Mouse (Mus musculus) ovary, adult 18-20 months (tissue): Measurements from ENCODE around the gene Zfp663.

Source experiments
- DNase-seq: peaks from one replicate; pipeline ENCODE4 v3.0.0; 2022; ENCODE audit warnings: low spot score, mixed read lengths

Zfp663 gene

DNA sequence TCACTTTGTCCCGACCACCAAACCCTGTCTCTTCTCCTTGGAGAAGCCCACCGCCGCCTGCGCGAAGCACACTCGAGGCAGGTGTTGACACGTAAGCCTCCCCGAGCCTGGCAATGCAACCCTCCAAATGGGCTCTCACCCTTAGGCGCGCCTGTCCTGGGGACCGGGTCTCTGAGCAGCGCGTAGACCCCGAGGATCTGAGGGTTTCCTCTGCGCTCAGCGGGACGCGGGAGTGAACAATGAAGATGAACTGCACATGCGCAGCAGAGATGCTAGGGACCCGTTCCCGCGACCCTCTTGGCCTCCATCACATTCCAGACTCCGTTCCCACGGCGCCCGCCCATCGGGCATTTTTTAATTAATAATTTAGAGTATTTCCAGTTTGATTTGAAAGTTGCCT lies at the start of gene Zfp663:
TSS of gene Zfp663 (minus strand) at position 234 of the 400 bp plus-strand sequence.
- DNase-seq = no peak

GRCm38 (mm10) chr2:165417291-165417690 lies 48.8 kb upstream of the Zfp663 start:
- peak; percentile 33 for DNase-seq

GRCm38 (mm10) chr2:165415795-165416194 lies 47.3 kb upstream of the Zfp663 start:
- DNase-seq = no peak

DNA sequence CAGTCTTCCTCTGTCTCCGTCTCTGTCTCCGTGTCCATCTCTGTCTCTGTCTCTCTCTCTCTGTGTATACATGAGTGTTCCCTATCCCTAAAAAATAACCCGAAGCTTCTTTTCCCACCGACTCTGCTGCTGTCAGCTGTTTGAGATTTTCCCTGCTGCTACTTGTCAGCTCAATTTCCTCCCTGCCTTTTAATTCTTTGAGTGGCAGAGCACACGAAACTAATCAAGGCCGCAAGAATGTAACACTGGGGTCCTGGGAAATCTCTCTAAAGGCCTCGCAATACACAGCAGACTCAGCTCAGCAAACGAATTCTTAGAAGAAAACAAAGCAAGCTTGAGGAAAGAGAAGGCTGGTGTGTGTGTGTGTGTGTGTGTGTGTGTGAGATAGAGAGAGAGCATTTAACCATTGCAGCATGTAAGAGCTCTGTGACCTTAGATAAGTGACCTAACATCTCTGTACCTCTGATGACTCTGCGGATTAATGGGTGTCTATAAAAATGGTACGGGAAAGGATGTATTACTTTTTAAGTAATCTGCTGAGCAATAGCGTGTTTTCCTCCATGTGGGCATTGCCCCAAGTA lies 46.7 kb upstream of the Zfp663 start:
- DNase-seq = no peak

- DNase-seq = no peak
Observed at GRCm38 (mm10) chr2:165414321-165414720, 45.8 kb upstream of the Zfp663 start.

DNA sequence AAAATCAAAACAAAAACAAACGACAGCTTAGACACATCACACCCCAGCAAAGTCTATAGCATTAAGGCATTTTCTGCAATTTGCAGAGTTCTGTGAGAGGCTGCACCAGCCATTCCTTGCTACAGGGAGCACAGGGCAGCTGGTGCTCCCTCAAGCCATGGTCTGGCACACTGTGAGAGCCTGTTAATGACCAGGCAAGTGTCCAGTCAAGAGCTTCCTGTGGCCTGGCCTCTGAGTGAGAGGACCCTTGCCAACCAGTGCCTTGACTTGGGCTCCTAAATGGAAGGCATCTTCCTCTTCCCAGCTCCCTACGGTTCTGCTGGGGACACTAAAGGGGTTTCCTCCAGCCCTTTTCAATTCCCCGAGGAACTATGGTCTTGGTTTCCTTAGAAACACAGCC lies 45.4 kb upstream of the Zfp663 start:
- no peak for DNase-seq

GRCm38 (mm10) chr2:165407700-165408301 lies 39.3 kb upstream of the Zfp663 start:
- peak; percentile 77 for DNase-seq

- no peak for DNase-seq
Observed at GRCm38 (mm10) chr2:165405351-165405750, 36.8 kb upstream of the Zfp663 start.

DNA sequence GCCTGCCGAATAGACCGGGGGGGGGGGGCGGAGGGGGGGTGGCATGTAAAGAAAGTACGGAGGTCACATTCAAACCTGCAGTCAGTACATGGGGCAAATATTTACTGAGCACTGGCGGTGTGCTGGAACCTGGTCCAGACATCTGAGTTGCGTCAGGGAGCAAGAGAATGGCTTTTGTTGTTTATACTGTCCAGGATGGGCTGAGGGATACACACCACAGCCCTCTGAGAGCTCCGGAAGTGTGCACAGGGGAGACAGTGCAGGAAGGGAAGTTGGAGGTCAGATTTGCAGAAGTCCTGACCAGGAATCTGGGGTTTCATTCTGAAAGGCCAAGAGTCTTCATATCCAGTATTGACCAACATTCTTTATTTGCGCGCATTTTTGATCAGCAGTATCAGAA lies 36.4 kb upstream of the Zfp663 start:
- no peak for DNase-seq

- DNase-seq = no peak
Observed at GRCm38 (mm10) chr2:165398164-165398785, 29.7 kb upstream of the Zfp663 start.

GRCm38 (mm10) chr2:165397502-165398163 lies 29.1 kb upstream of the Zfp663 start:
- DNase-seq = peak; percentile 55

DNA sequence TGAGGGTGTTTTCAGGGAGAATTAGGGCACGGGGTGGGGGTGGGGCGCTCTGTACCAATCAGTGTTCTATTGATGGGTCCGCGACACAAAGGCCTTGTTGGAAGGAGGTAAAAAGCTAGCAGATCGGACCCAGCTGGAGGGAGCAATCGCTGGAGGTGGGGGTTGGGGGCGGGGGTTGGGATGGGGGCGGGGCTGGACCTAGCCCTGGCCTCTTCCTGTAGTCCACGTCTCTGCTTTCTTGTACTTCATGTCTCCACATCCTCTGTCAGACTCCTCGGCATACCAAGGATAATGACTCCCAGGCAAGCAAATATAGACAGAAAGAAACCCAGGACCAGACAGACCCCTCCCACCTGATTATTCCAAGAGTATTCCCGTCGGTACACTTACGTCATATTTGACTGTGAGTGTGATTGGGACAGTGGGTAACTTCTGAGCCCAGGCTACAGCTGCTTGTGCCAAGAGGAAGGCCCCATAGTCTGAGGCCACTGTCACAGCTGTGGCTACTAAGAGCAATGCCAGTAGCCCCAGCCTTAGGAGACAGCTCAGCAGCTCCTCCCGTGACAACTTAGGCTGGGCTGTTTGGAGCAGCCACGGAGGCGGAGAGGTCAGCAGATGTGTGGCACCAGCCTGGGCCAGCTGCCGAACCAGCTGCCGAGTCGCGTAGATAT lies 28.4 kb upstream of the Zfp663 start:
- DNase-seq = no peak

GRCm38 (mm10) chr2:165392156-165392555 lies 23.6 kb upstream of the Zfp663 start:
- DNase-seq = no peak

- DNase-seq = no peak
Observed at GRCm38 (mm10) chr2:165391561-165391960, 23.0 kb upstream of the Zfp663 start.

- no peak for DNase-seq
Observed at GRCm38 (mm10) chr2:165389299-165389952, 20.9 kb upstream of the Zfp663 start.

DNA sequence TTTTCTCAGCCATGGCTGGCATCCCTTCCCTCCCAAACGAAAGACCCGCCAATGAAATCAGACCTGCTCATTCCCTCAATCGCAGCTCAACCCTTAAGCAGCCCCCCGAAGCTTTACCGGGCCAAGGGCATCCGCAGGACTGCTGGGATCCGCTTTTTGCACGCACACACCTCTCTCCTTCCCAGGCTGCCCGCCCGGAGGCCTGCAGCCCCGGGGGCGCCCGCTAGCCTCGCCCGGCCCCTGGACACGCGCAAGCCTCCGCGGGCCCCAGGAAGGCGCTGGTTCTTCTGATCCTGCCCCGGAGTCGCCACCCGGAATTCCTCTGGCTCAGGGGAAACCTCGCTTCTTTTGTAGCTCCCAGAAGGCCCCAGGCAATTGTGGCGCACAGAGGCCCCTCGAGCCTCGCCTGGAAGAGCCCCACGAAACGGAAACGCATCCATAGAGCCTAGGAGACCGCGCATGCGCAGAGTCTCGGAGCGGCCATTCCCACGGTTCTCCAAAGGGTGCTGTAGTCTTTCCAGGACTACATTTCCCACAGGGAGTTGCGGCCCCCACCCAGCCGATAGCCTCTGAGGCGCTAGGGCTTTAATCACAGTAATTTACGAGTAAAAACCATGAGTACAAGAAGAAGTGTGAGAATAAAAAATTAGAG lies 19.4 kb upstream of the Zfp663 start, which contains the start of gene Zfp334:
TSS of gene Zfp334 (minus strand) at position 416 of the 652 bp plus-strand sequence.
- peak; percentile 90 for DNase-seq

DNA sequence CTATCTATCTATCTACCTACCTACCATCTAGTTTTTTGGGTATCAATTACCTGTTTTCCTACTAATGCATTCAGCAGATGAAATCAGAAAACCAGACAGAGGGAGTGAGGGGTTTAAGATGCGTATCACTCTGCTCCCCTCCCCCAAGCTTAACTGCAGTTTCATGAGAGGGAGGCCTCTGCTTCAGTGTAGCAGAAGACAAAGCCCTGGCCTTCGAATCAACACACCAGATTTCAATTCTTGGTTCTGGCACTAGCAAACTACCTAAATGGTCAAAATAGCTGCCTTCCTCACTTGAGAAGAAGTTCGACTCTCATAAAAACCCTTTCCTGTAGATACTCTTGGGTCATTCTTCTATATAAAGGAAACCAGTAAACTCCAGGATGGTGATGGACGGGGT lies 18.8 kb upstream of the Zfp663 start:
- no peak for DNase-seq

GRCm38 (mm10) chr2:165380050-165380449 lies 11.5 kb upstream of the Zfp663 start:
- DNase-seq = no peak

GRCm38 (mm10) chr2:165376001-165376400 lies 7.5 kb upstream of the Zfp663 start:
- DNase-seq = no peak

DNA sequence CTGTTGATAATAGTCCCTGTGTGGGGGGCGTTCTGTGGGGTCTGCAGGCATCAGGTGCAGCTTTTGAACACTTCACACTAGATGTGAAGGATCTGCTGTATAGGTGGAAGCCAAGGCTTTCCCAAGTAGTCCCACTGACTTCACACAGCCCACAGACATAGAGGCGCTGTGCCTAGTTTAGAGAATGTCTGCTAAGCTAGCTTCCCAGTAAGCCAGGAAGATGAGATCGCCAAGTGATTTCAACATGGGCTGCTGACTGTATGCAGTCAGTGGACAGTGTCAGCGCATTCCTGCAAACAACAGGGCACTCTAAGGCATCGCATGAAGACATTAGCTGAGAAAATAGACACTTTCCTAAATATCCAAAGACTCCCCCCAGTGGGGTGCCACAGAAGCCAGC lies 6.9 kb upstream of the Zfp663 start:
- no peak for DNase-seq

DNA sequence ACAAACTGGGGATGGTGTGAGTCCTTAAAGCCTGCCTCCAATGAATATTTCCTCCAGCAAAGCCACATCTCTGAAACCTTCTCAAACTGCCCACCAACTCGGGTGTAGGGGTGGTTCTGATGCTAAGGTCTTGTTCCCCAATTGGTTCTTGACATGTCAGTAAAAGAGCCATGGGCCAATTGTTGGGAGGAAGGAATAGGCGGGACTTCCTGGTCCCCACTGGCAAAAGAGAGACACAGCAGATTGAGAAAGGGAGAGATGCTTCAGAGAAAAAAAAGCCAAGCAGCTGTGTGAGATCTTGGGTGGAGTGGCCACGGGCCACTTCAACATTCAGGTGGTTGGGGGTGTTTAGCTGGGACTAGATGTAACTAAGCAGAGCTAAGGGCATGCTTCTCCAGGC lies 2.5 kb upstream of the Zfp663 start:
- no peak for DNase-seq
